Mouse (Mus musculus): Measurements from ENCODE around the gene Atat1. TPM values are rescaled to one million over a fixed set of nuclear protein-coding genes. Genes with fewer than 3 reads are reported as not detected.

The Atat1 gene
- polyA plus RNA-seq, 1 experiment from 2014 or later = 65.4 TPM

DNA sequence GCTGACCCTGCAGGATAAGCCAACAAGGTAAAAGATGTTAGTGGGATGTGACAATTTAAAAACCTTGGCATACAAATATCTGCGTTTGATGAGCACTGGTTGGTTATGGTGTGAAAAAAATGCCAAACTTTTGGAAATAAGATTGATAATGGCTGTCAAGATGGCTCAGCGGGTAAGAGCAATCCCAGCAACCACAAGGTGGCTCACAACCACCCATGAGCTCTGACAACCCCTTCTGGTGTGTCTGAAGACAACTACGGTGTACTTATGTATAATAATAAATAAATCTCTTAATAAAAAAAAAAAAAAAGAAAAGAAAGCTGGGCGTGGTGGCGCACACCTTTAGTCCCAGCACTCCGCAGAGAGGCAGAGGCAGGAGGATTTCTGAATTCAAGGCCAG, 5.1 kb upstream of the Atat1 start:
- Histone ChIP-seq H3K27me3 (ENCODE audit: control insufficient read depth, insufficient read depth, low read length) (no peaks in the 10 kb centered on the region), H3K4me3 (ENCODE audit: low read depth, low read length) (peak overlapping the region; percentile 86), H3K9ac (ENCODE audit: low read depth, low read length) (no peak overlapping the region; the same call in 1 of the 2 replicates), H3K36me3 (ENCODE audit: control insufficient read depth, insufficient read depth, low read length) (no peaks in the 10 kb centered on the region), H3K4me2 (peak overlapping the region; percentile 88), H3K4me1 (ENCODE audit: control insufficient read depth, insufficient read depth, low read length) (peaks cover 10% of the 10 kb centered on the region), H3K27ac (ENCODE audit: low read depth, low read length) (no peak overlapping the region), H3K9me3 (replicated peaks; ENCODE audit: control insufficient read depth, low read length) (no peaks in the 10 kb centered on the region)
- ATAC-seq (replicated peaks; ENCODE audit: insufficient number of reproducible peaks, low FRiP score, low TSS enrichment) = no peak
- 76% methylated on average over 6 of the region's 6 CpGs for WGBS (ENCODE audit: insufficient replicate concordance)

- H3K4me1 ChIP-seq (ENCODE audit: control insufficient read depth, insufficient read depth, low read length) = peaks cover 6% of the 10 kb centered on the region
- ATAC-seq (replicated peaks; ENCODE audit: insufficient number of reproducible peaks, low FRiP score, low TSS enrichment) = no peak
- peak overlapping the region; percentile 63 for H3K4me3 ChIP-seq (ENCODE audit: low read depth, low read length)
- H3K9me3 ChIP-seq (replicated peaks; ENCODE audit: control insufficient read depth, low read length) = no peaks in the 10 kb centered on the region
- peak overlapping the region; percentile 72 for H3K9ac ChIP-seq (ENCODE audit: low read depth, low read length)
- WGBS (ENCODE audit: insufficient replicate concordance) = 22% methylated on average over 20 of the region's 20 CpGs
- H3K27me3 ChIP-seq (ENCODE audit: control insufficient read depth, insufficient read depth, low read length) = no peaks in the 10 kb centered on the region
- H3K36me3 ChIP-seq (ENCODE audit: control insufficient read depth, insufficient read depth, low read length) = peaks cover 7% of the 10 kb centered on the region
- peak overlapping the region; percentile 42; the same call in 1 of the 2 replicates for H3K27ac ChIP-seq (ENCODE audit: low read depth, low read length)
- peak overlapping the region; percentile 83 for H3K4me2 ChIP-seq
These were observed 523 bp downstream of the Atat1 start for GRCm38 (mm10) chr17:35909186-35909918.

DNA sequence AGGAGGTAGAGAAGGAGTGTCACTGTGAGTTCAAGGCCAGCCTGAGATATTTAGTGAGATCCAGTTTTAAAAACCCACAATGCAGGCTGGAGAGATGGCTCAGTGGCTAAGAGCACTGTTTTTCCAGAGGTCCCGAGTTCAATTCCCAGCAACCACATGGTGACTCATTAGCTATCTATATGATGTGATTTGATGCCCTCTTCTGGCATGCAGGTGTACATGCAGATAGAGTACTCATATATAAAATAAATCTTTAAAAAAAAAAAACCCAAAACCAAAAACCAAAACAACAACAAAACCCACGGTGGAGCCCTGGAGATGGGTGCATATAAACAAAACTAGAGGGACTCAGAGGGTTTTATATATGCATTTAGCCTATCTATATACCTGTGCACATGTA, 2.3 kb downstream of the Atat1 start:
- Histone ChIP-seq H3K36me3 (ENCODE audit: control insufficient read depth, insufficient read depth, low read length) (peaks cover 11% of the 10 kb centered on the region), H3K27ac (ENCODE audit: low read depth, low read length) (no peak overlapping the region), H3K4me2 (no peak overlapping the region), H3K9ac (ENCODE audit: low read depth, low read length) (no peak overlapping the region), H3K4me3 (ENCODE audit: low read depth, low read length) (no peak overlapping the region), H3K4me1 (ENCODE audit: control insufficient read depth, insufficient read depth, low read length) (peaks cover 6% of the 10 kb centered on the region), H3K27me3 (ENCODE audit: control insufficient read depth, insufficient read depth, low read length) (no peaks in the 10 kb centered on the region), H3K9me3 (replicated peaks; ENCODE audit: control insufficient read depth, low read length) (no peaks in the 10 kb centered on the region)
- no peak for ATAC-seq (replicated peaks; ENCODE audit: insufficient number of reproducible peaks, low FRiP score, low TSS enrichment)
- 82% methylated on average over 2 of the region's 2 CpGs for WGBS (ENCODE audit: insufficient replicate concordance)

DNA sequence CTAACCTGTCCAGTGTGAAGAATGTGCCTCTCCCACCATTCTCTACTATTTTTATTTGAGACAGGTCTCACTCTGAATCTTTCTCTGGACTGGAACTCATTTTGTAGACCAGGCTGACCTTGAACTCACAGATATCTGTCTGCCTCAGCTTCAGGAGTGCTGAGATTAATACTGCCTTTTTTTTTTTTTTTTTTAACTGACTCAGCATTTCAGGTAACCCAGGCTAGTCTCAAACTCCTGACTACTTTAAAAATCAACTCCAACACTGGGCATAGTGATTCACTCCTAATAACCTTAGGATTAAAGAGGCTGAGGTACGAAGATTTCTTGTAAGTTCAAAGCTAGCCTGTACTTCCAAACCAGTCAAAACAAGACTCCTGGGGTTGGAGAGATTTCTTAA, 4.3 kb downstream of the Atat1 start:
- H3K27ac ChIP-seq (ENCODE audit: low read depth, low read length) = no peak overlapping the region

GRCm38 (mm10) chr17:35903992-35904355, 5.9 kb downstream of the Atat1 start:
- Histone ChIP-seq H3K27ac (ENCODE audit: low read depth, low read length) (no peak overlapping the region), H3K27me3 (ENCODE audit: control insufficient read depth, insufficient read depth, low read length) (no peaks in the 10 kb centered on the region), H3K9ac (ENCODE audit: low read depth, low read length) (no peak overlapping the region), H3K4me1 (ENCODE audit: control insufficient read depth, insufficient read depth, low read length) (peaks cover 2% of the 10 kb centered on the region), H3K36me3 (ENCODE audit: control insufficient read depth, insufficient read depth, low read length) (peaks cover 11% of the 10 kb centered on the region), H3K9me3 (replicated peaks; ENCODE audit: control insufficient read depth, low read length) (no peaks in the 10 kb centered on the region), H3K4me3 (ENCODE audit: low read depth, low read length) (no peak overlapping the region), H3K4me2 (no peak overlapping the region)
- no peak for ATAC-seq (replicated peaks; ENCODE audit: insufficient number of reproducible peaks, low FRiP score, low TSS enrichment)
- 71% methylated on average over 4 of the region's 4 CpGs for WGBS (ENCODE audit: insufficient replicate concordance)

More for the DNA sequence above, 4.3 kb downstream of the Atat1 start:
- Histone ChIP-seq H3K4me3 (ENCODE audit: low read depth, low read length) (no peak overlapping the region), H3K4me2 (no peak overlapping the region), H3K9ac (ENCODE audit: low read depth, low read length) (no peak overlapping the region), H3K27me3 (ENCODE audit: control insufficient read depth, insufficient read depth, low read length) (no peaks in the 10 kb centered on the region), H3K9me3 (replicated peaks; ENCODE audit: control insufficient read depth, low read length) (no peaks in the 10 kb centered on the region), H3K4me1 (ENCODE audit: control insufficient read depth, insufficient read depth, low read length) (peaks cover 6% of the 10 kb centered on the region), H3K36me3 (ENCODE audit: control insufficient read depth, insufficient read depth, low read length) (peaks cover 11% of the 10 kb centered on the region)
- no peak for ATAC-seq (replicated peaks; ENCODE audit: insufficient number of reproducible peaks, low FRiP score, low TSS enrichment)
- WGBS (ENCODE audit: insufficient replicate concordance) = 90% methylated on average over 1 of the region's 1 CpGs

DNA sequence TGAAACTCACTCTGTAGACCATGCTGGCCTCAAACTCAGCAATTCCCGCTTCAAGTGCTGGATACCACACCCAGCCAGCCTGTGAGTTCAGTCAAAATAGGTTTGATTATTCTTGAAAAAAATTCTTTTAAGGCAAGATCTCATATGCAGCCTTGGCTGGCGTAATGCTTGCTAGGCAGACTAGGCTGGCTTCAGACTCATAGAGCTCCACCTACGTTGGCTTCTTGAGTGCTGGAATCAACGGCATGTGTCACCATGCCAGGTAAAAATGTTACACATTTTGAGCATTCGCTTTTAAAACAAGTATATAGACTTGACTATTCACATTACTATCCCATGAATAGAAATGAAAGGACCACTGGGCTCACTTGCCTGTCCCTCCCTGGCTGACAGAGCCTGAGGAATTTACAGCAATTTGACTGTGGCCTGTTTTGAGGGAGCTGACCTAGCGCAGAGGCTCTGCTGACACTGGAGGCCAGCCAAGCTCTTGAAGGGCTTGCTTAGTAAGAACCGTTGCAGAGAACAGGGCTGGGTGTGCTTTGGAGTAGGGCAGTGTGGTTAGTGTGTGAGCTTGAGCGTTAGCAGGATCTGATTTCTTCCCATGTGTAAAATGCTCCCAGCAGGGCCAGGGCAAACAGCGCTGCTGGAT, 6.4 kb downstream of the Atat1 start:
- Histone ChIP-seq H3K36me3 (ENCODE audit: control insufficient read depth, insufficient read depth, low read length) (peaks cover 11% of the 10 kb centered on the region), H3K27me3 (ENCODE audit: control insufficient read depth, insufficient read depth, low read length) (no peaks in the 10 kb centered on the region), H3K4me3 (ENCODE audit: low read depth, low read length) (no peak overlapping the region), H3K27ac (ENCODE audit: low read depth, low read length) (no peak overlapping the region), H3K9ac (ENCODE audit: low read depth, low read length) (0 out of 2 replicates have a peak overlapping the region, but pooled peaks have one; percentile 16), H3K4me1 (ENCODE audit: control insufficient read depth, insufficient read depth, low read length) (no peaks in the 10 kb centered on the region), H3K9me3 (replicated peaks; ENCODE audit: control insufficient read depth, low read length) (no peaks in the 10 kb centered on the region), H3K4me2 (no peak overlapping the region)
- 83% methylated on average over 9 of the region's 9 CpGs for WGBS (ENCODE audit: insufficient replicate concordance)
- ATAC-seq (replicated peaks; ENCODE audit: insufficient number of reproducible peaks, low FRiP score, low TSS enrichment) = no peak

DNA sequence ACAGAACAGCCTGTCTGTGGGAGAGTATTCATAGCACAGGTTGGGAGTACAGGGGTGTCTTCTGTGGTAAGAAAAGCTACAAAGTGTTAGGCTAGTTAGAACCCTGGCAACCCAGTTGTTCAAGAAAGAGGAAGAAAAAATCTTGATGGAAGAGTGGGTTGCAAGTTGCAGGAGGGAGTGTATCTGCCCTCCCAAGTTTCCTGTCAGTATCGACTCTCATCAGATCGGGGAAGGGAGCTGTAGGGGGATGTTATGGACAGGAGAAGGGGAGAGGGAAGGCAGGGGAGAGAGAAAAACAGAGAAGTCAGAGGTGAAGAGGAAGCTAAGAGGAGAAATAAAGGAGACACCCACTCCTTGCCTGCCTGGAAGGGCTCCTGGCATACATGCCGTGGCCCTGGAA, 9.2 kb downstream of the Atat1 start:
- H3K27me3 ChIP-seq (ENCODE audit: control insufficient read depth, insufficient read depth, low read length) = no peaks in the 10 kb centered on the region
- ATAC-seq (replicated peaks; ENCODE audit: insufficient number of reproducible peaks, low FRiP score, low TSS enrichment) = no peak
- H3K4me1 ChIP-seq (ENCODE audit: control insufficient read depth, insufficient read depth, low read length) = peaks cover 14% of the 10 kb centered on the region
- no peaks in the 10 kb centered on the region for H3K9me3 ChIP-seq (replicated peaks; ENCODE audit: control insufficient read depth, low read length)
- H3K9ac ChIP-seq (ENCODE audit: low read depth, low read length) = no peak overlapping the region
- H3K4me2 ChIP-seq = no peak overlapping the region
- no peak overlapping the region for H3K4me3 ChIP-seq (ENCODE audit: low read depth, low read length)
- H3K27ac ChIP-seq (ENCODE audit: low read depth, low read length) = no peak overlapping the region
- peaks cover 9% of the 10 kb centered on the region; the same call in 1 of the 2 replicates for H3K36me3 ChIP-seq (ENCODE audit: control insufficient read depth, insufficient read depth, low read length)
- WGBS (ENCODE audit: insufficient replicate concordance) = 78% methylated on average over 3 of the region's 3 CpGs

DNA sequence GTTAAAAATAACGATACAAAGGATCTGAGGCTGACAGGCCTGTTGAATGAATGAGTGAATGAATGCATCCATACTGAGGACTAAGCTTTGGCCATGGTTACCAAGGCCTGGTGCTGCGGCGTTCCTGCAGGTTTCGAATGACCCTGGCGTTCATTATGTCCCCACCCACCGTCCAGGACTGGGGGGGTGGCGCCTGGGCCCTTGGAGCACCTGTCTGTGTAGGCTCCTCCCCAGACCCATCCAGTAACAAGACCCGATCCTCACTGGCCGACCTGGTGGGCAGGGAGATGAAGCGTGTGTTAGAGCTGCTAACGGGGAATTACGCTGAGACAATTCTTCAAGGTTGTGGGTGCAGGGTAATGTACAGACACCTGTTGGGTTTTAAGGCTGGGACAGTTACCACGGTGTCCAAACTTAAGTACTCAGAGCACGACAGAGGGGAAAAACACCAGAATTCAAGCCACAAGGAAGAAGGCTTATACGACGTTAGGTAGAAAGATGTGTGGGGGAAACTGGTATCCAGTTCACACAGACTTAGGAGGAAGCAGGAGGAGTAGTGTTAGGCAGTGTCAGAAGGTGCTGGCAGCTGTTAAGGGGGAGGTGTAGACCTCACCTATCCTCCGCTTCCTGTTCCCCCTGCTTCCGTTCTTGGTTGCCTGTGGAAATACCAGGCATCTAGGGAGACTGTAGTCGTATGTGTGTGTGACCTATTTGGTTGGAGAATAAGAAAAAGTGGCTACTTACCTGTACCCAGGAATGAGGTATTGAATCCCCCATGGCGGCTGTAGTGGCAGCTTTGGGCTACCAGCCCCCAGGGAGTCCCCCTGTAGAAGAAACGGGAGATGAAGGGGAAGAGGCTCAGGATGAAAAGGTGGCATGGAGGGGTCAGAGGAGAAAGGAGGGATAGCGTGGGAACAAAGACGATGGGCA, 12.0 kb downstream of the Atat1 start:
- peaks cover 11% of the 10 kb centered on the region for H3K36me3 ChIP-seq (ENCODE audit: control insufficient read depth, insufficient read depth, low read length)
- H3K9me3 ChIP-seq (replicated peaks; ENCODE audit: control insufficient read depth, low read length) = no peaks in the 10 kb centered on the region
- peak overlapping the region; percentile 98 for H3K4me2 ChIP-seq
- peak overlapping the region; percentile 56; the same call in 1 of the 2 replicates for H3K9ac ChIP-seq (ENCODE audit: low read depth, low read length)
- ATAC-seq (replicated peaks; ENCODE audit: insufficient number of reproducible peaks, low FRiP score, low TSS enrichment) = 0 out of 2 replicates have a peak, but pooled peaks have one; percentile 5
- peak overlapping the region; percentile 43 for H3K27ac ChIP-seq (ENCODE audit: low read depth, low read length)
- H3K27me3 ChIP-seq (ENCODE audit: control insufficient read depth, insufficient read depth, low read length) = no peaks in the 10 kb centered on the region
- WGBS (ENCODE audit: insufficient replicate concordance) = 40% methylated on average over 23 of the region's 23 CpGs
- peaks cover 14% of the 10 kb centered on the region for H3K4me1 ChIP-seq (ENCODE audit: control insufficient read depth, insufficient read depth, low read length)
- H3K4me3 ChIP-seq (ENCODE audit: low read depth, low read length) = peak overlapping the region; percentile 77
